Mouse (Mus musculus) adrenal gland, adult (tissue): ENCODE results near the gene Tmem190.

Experiments used
- DNase-seq, 2 experiments: peaks; one replicate each; pipeline ENCODE4 v3.0.0; 2022 to 2023; ENCODE audit warnings: low spot score in 1 of 2; ENCODE audit not compliant: inconsistent age in 2 of 2

Gene Tmem190

DNA sequence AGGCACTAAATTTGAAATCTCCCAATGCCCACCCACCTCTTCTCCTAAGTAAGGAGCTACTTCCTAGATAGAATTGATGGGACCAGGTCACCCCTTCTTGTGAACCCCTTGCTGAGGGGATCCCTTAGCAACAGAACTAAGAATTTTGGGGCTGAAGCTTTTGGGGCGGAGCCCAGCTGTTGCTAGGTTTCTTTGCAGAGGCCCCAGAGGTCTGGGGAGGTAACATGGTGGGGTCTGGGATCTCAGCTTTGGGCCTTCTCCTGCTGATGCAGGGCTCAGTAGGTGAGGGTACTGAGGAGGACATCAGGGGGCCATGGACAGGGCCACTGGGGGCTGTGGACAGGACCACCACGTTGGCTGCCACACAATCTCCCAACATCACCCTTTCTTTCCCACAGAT lies at the start of gene Tmem190, which contains the start of gene Il11:
TSS of gene Tmem190 (plus strand) at position 179 of the 400 bp plus-strand sequence.
TSS of gene Il11 (minus strand) at position 101 of the 400 bp plus-strand sequence.
- DNase-seq = no peak

DNA sequence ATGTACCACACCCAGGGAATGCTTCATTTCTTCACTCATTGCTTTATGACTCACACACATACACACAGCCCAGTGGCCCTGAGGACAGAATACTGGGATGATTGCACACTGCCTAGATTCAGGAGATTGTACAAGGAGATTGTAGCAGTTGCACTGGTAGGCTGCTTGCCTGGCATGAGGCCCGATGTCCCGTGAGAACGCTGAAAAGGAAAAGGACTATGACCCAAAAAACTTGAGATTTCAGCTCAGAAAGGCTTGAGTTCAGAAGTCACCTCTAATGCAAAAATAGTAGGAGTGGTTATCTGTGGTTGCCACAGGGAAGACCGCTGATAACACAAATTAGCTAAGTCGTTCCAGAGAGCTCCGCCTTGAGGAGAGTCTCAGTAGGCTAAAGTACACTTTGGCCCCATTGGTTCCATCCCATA lies 49.8 kb upstream of the Tmem190 start:
- peak; percentile 30 to 73 for DNase-seq

- DNase-seq = no peak
Measured at GRCm38 (mm10) chr7:4739041-4739543, 43.6 kb upstream of the Tmem190 start.

GRCm38 (mm10) chr7:4739544-4740275 lies 43.0 kb upstream of the Tmem190 start, which contains the start of gene Kmt5c:
TSS of gene Kmt5c (plus strand) at chr7:4740115.
- DNase-seq = peak; percentile 99 to 100

DNA sequence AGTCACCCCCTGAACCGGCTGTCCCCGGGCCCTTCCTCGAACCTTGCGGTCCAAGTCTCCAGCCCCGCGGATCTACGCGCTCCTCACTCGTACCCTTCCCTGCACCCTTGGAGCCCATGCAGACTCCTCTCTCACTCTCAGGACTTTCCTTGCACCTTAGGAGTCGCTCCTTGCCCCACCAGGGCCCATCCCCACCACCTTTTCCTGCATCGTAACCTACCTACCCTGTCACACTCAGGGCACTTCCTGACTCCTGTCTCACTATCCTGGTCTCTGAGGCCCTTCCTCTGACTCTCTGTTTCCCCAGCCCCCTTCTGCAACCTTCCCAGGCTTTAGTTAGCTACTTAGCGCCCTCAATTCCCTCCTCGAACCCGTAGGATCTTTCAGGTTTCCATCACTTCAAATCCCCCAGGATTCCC lies 42.4 kb upstream of the Tmem190 start:
- DNase-seq = no peak

GRCm38 (mm10) chr7:4741151-4741550 lies 41.6 kb upstream of the Tmem190 start:
- peak; percentile 63 to 87 for DNase-seq

DNA sequence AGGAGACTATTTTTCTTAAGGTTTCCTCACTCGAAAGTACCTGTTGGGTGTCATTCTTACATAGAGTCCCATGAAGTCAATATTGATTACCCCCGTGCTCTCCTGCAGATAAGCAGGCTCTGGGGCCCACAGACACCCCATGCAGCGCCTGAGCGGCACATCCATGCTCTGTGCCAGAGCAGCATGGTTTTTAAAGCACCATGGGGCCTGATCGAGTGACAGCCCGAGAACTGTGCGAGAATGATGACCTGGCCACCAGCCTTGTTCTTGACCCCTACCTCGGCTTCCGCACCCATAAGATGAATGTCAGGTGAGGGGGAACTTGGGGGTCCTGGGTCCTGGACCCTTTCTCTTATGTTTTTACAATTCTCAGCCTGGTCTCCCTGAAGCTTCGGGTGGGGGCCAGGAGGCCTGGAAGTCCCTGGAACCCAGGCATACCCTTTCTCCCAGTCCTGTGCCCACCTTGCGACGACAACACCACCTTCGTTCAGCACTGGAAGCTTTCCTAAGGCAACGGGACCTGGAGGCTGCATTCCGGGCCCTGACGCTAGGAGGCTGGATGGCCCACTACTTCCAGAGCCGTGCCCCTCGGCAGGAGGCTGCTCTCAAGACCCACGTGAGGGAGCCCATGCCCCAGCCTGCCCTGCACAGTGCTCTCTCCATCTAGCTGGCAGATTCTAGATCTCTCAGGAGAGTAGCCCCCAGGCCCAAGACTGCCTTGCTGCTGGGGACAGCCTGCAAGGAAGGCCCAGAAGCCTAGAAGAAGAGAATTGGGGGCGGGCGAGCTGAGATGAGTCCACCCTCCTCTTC lies 40.9 kb upstream of the Tmem190 start:
- no peak for DNase-seq

GRCm38 (mm10) chr7:4742482-4742819 lies 40.3 kb upstream of the Tmem190 start:
- DNase-seq = no peak

GRCm38 (mm10) chr7:4743354-4743753 lies 39.4 kb upstream of the Tmem190 start:
- DNase-seq = no peak

DNA sequence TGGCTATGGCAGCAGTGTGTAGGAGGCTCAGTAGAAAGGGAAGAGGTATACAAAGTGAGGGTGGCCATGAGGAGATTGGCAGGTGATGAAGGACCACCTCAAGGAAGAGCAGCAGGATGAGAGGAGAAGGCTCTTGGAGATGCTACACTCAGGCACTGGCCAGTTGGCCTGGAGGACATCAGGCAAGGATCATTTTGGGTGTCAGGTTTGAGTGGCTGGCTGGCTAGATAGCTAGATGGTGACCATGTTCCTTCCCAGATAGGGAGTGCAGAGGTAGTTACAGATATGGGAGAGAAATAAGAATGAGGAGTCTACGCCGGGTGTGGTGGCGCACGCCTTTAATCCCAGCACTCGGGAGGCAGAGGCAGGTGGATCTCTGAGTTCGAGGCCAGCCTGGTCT lies 37.9 kb upstream of the Tmem190 start:
- no peak for DNase-seq

GRCm38 (mm10) chr7:4746326-4746980 lies 36.3 kb upstream of the Tmem190 start:
- no peak for DNase-seq

GRCm38 (mm10) chr7:4747156-4747899 lies 35.4 kb upstream of the Tmem190 start:
- no peak for DNase-seq

DNA sequence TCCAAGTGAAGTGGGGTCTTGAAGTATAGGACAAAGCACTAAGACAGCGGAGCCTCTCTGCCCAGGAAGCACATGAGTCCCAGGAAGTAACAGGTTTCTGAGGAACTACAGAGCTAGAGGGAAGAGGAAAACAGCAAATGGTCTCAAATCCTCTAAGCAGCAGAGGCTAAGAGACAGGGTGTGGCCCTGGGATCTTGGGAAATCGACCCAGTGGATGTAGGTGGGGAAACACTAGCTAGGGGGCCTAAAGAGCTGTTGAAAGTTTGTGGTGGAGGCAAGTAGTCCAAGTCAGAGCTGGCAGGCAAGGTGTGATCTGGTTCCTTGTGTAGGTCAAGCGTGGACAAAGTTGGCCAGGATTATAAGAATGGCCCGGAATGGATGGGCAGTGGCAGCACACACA lies 34.4 kb upstream of the Tmem190 start:
- no peak for DNase-seq

DNA sequence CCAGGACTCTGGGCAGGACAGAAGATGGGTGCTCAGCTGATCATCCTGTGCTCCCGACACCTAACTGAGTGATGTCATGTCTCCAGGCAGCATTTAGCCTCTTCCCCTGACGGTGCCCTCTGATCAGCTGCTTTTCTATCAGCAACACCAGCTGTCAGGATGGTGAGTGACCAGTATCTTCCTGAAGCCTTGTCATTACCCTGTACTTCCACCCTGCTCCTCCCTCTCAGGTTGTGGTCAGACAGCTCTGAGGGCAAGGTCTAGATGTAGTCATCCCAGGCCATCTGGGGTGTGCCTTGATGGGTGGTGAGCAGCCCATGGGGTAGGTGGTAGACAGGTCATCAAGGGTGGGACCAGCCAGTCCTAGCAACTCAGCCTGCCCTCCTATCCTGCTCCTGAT lies 33.6 kb upstream of the Tmem190 start:
- no peak for DNase-seq

GRCm38 (mm10) chr7:4751971-4752820 lies 30.5 kb upstream of the Tmem190 start:
- DNase-seq = peak in 1 of 2 experiments; percentile 78

- DNase-seq = peak; percentile 70 to 84
Measured at GRCm38 (mm10) chr7:4752821-4753570, 29.7 kb upstream of the Tmem190 start, which contains the start of gene Cox6b2. TSS of gene Cox6b2 (minus strand) at chr7:4753094.

GRCm38 (mm10) chr7:4759670-4760069 lies 23.1 kb upstream of the Tmem190 start:
- DNase-seq = no peak

DNA sequence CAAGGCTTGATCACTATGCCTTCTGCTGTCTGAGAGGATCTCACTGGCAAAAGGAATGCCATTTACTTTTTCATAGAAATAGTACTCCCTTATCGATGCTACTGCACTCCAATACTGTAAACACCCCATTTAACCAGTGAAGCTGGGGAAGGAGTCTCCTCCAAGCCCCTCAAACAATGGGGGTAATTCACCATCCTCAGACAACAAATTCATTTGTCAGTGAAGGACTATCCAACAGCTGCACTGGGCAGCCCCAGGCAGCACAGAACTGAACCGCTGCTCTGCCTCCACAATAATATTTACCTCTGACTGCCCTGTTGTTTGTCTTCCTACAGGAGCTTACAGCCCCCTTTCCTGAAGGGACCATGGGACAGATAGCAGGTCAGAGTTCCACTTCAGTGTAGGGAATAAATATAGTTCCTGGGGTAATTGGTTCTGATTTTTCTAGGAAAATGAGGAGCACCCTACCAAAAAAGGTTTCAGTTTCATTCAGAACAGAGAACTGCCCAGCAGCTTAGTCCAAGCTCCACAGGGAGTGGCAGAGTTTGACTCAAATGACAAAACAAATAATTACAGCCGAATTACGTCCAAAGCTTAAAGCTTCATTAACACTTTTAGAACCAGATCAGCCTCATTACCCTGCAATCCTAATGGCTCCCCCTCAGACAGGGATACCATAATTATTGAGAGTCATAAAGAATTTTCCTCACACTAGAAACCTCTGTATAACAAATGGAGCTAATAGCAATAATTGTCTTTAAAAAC lies 17.6 kb upstream of the Tmem190 start:
- DNase-seq = no peak
